Mouse (Mus musculus) intestine, embryonic 14.5 days (tissue): ENCODE data around the gene Slc39a7. TPM values are rescaled to one million over a fixed set of nuclear protein-coding genes. Genes with fewer than 3 reads are reported as not detected.

Experiments
- ATAC-seq: fragments of 200-750 bp; cut with Nextera tagmentation; replicated peaks from 2 replicates; pipeline ENCODE4 v1.8.0; 2017; ENCODE audit warnings: low read depth, moderate number of reproducible peaks, moderate TSS enrichment, moderate library complexity; ENCODE audit not compliant: low FRiP score, low TSS enrichment
- DNase-seq: peaks from one replicate; pipeline ENCODE4 v3.0.0-alpha.2; 2018; ENCODE audit warnings: low spot score
- H3K27ac ChIP-seq: fragments of 300-500 bp; sonication (generic); 2 replicates; pipeline ENCODE4 v1.5.1; 2014; ENCODE audit warnings: low read depth, mild to moderate bottlenecking, control low read depth
- H3K27me3 ChIP-seq: fragments of 300-500 bp; sonication (generic); replicated peaks from 2 replicates; pipeline ENCODE4 v1.6.1; 2014; ENCODE audit warnings: low read length, control low read depth; ENCODE audit not compliant: control insufficient read depth, insufficient read depth
- H3K36me3 ChIP-seq: fragments of 300-500 bp; sonication (generic); 2 replicates; pipeline ENCODE4 v1.6.1; 2014; ENCODE audit warnings: low read length, control low read depth; ENCODE audit not compliant: control insufficient read depth, insufficient read depth
- H3K4me1 ChIP-seq: fragments of 300-500 bp; sonication (generic); replicated peaks from 2 replicates; pipeline ENCODE4 v1.6.1; 2014; ENCODE audit warnings: low read length, control low read depth, mixed read lengths; ENCODE audit not compliant: control insufficient read depth, insufficient read depth
- H3K4me2 ChIP-seq: fragments of 300-500 bp; sonication (generic); 2 replicates; pipeline ENCODE4 v1.6.1; 2014; ENCODE audit warnings: low read length
- H3K4me3 ChIP-seq: fragments of 300-500 bp; sonication (generic); 2 replicates; pipeline ENCODE4 v1.5.1; 2014; ENCODE audit warnings: low read depth, low read length, control low read depth, mixed read lengths
- H3K9ac ChIP-seq: fragments of 300-500 bp; sonication (generic); 2 replicates; pipeline ENCODE4 v1.6.1; 2014; ENCODE audit warnings: mild to moderate bottlenecking, low read length
- H3K9me3 ChIP-seq: fragments of 300-500 bp; sonication (generic); 2 replicates; pipeline ENCODE4 v1.6.1; 2016; ENCODE audit warnings: low read length, control low read depth; ENCODE audit not compliant: control insufficient read depth
- WGBS: fragments of 180-500 bp; shearing (Covaris S2); extraction: QIAGEN DNeasy Blood & Tissue Kit; methylation state at CpG from one replicate; pipeline ENCODE4 v1.1.7; 2014; 5-methylcytosine and 5-hydroxymethylcytosine counted together
- polyA plus RNA-seq: library from polyadenylated mRNA; unstranded; fragments of >200 nt; fragmentation: Nextera tagmentation; extraction: Ambion mirVana; gene quantifications from 2 replicates; pipeline ENCODE4 v1.2.1, GENCODE M21; 2014

The Slc39a7 gene
- polyA plus RNA-seq, 1 experiment from 2014 or later: 89.5 TPM

GRCm38 (mm10) chr17:34047404-34048050 lies 16.0 kb upstream of the Slc39a7 start:
- no peaks in the 10 kb centered on the region for H3K36me3 ChIP-seq
- ATAC-seq: no peak

GRCm38 (mm10) chr17:34045941-34046340 lies 14.5 kb upstream of the Slc39a7 start:
- Histone ChIP-seq H3K27ac (no peak overlapping the region), H3K4me3 (no peak overlapping the region), H3K36me3 (no peaks in the 10 kb centered on the region), H3K27me3 (no peaks in the 10 kb centered on the region), H3K4me2 (no peak overlapping the region), H3K9me3 (0 out of 2 replicates have a peak, but pooled peaks cover 5% of the 10 kb centered on the region), H3K4me1 (no peaks in the 10 kb centered on the region), H3K9ac (no peak overlapping the region)
- DNase-seq (no peak), ATAC-seq (no peak)
- 75% methylated on average over 14 of the region's 14 CpGs for WGBS

More at GRCm38 (mm10) chr17:34047404-34048050, 16.0 kb upstream of the Slc39a7 start:
- Histone ChIP-seq H3K4me1 (no peaks in the 10 kb centered on the region), H3K27me3 (no peaks in the 10 kb centered on the region), H3K4me2 (no peak overlapping the region), H3K9me3 (0 out of 2 replicates have a peak, but pooled peaks cover 5% of the 10 kb centered on the region), H3K9ac (no peak overlapping the region), H3K4me3 (no peak overlapping the region), H3K27ac (no peak overlapping the region)
- no peak for DNase-seq
- WGBS: 93% methylated on average over 5 of the region's 5 CpGs

- no peak for ATAC-seq
- Histone ChIP-seq H3K4me1 (0 out of 2 replicates have a peak, but pooled peaks cover 6% of the 10 kb centered on the region), H3K4me3 (no peak overlapping the region), H3K4me2 (peak overlapping the region; percentile 47), H3K27ac (no peak overlapping the region), H3K27me3 (peaks cover 2% of the 10 kb centered on the region; the same call in 1 of the 2 replicates), H3K9ac (no peak overlapping the region), H3K9me3 (no peaks in the 10 kb centered on the region), H3K36me3 (peaks cover 33% of the 10 kb centered on the region)
- 25% methylated on average over 17 of the region's 17 CpGs for WGBS
- peak; percentile 68 for DNase-seq
Observed at GRCm38 (mm10) chr17:34039562-34040450, 8.3 kb upstream of the Slc39a7 start.

- no peaks in the 10 kb centered on the region for H3K9me3 ChIP-seq
- peaks cover 41% of the 10 kb centered on the region for H3K36me3 ChIP-seq
- peaks cover 2% of the 10 kb centered on the region; the same call in 1 of the 2 replicates for H3K27me3 ChIP-seq
- peak within 1 kb of the TSS; percentile 47 for H3K4me2 ChIP-seq
- DNase-seq: no peak
- WGBS: 6% methylated on average over 28 of the region's 28 CpGs
- H3K4me3 ChIP-seq: peak within 1 kb of the TSS; percentile 15; the same call in 1 of the 2 replicates
- 0 out of 2 replicates have a peak within 1 kb of the TSS, but pooled peaks have one; percentile 13 for H3K9ac ChIP-seq
- peak; percentile 24; the same call in 1 of the 2 replicates for ATAC-seq
- H3K4me1 ChIP-seq: 0 out of 2 replicates have a peak, but pooled peaks cover 6% of the 10 kb centered on the region
- H3K27ac ChIP-seq: no peak within 1 kb of the TSS
Observed at GRCm38 (mm10) chr17:34038878-34039561, 7.5 kb upstream of the Slc39a7 start, which contains the start of gene Col11a2. Gene Col11a2, plus strand, starts transcription at chr17:34039437.

- Histone ChIP-seq H3K9ac (no peak overlapping the region), H3K27me3 (peaks cover 2% of the 10 kb centered on the region; the same call in 1 of the 2 replicates), H3K4me1 (peaks cover 7% of the 10 kb centered on the region; the same call in 1 of the 2 replicates), H3K9me3 (no peaks in the 10 kb centered on the region), H3K4me2 (peak overlapping the region; percentile 47), H3K4me3 (peak overlapping the region; percentile 15; the same call in 1 of the 2 replicates), H3K27ac (no peak overlapping the region), H3K36me3 (peaks cover 44% of the 10 kb centered on the region)
- ATAC-seq (peak; percentile 9; the same call in 1 of the 2 replicates), DNase-seq (peak; percentile 61)
- 16% methylated on average over 21 of the region's 21 CpGs for WGBS
Observed at GRCm38 (mm10) chr17:34038440-34038839, 7.0 kb upstream of the Slc39a7 start.

- 86% methylated on average over 7 of the region's 7 CpGs for WGBS
- Histone ChIP-seq H3K4me1 (peaks cover 17% of the 10 kb centered on the region), H3K9me3 (no peaks in the 10 kb centered on the region), H3K9ac (no peak overlapping the region), H3K4me3 (no peak overlapping the region), H3K27me3 (peaks cover 2% of the 10 kb centered on the region; the same call in 1 of the 2 replicates), H3K4me2 (no peak overlapping the region), H3K27ac (no peak overlapping the region), H3K36me3 (peaks cover 44% of the 10 kb centered on the region)
- DNase-seq (no peak), ATAC-seq (no peak)
Observed at GRCm38 (mm10) chr17:34037241-34037640, 5.8 kb upstream of the Slc39a7 start.

- 77% methylated on average over 10 of the region's 10 CpGs for WGBS
- Histone ChIP-seq H3K4me3 (no peak overlapping the region), H3K27me3 (peaks cover 2% of the 10 kb centered on the region; the same call in 1 of the 2 replicates), H3K9ac (no peak overlapping the region), H3K27ac (no peak overlapping the region), H3K9me3 (no peaks in the 10 kb centered on the region), H3K4me2 (no peak overlapping the region), H3K36me3 (peaks cover 44% of the 10 kb centered on the region), H3K4me1 (peaks cover 17% of the 10 kb centered on the region)
- DNase-seq (no peak), ATAC-seq (no peak)
Observed at GRCm38 (mm10) chr17:34036647-34037046, 5.2 kb upstream of the Slc39a7 start.

GRCm38 (mm10) chr17:34035517-34035916 lies 4.0 kb upstream of the Slc39a7 start:
- Histone ChIP-seq H3K9ac (no peak overlapping the region), H3K27ac (no peak overlapping the region), H3K4me1 (peaks cover 19% of the 10 kb centered on the region), H3K36me3 (peaks cover 44% of the 10 kb centered on the region), H3K4me3 (no peak overlapping the region), H3K27me3 (peaks cover 2% of the 10 kb centered on the region; the same call in 1 of the 2 replicates), H3K9me3 (no peaks in the 10 kb centered on the region), H3K4me2 (no peak overlapping the region)
- no peak for DNase-seq
- no peak for ATAC-seq
- WGBS: 89% methylated on average over 9 of the region's 9 CpGs
